Mouse (Mus musculus): ENCODE measurements around the gene Sirt5. TPM values are rescaled to one million over a fixed set of nuclear protein-coding genes. Genes with fewer than 3 reads are reported as not detected.

Gene Sirt5
- polyA plus RNA-seq, 1 experiment from 2014 or later, result 21.2 TPM

DNA sequence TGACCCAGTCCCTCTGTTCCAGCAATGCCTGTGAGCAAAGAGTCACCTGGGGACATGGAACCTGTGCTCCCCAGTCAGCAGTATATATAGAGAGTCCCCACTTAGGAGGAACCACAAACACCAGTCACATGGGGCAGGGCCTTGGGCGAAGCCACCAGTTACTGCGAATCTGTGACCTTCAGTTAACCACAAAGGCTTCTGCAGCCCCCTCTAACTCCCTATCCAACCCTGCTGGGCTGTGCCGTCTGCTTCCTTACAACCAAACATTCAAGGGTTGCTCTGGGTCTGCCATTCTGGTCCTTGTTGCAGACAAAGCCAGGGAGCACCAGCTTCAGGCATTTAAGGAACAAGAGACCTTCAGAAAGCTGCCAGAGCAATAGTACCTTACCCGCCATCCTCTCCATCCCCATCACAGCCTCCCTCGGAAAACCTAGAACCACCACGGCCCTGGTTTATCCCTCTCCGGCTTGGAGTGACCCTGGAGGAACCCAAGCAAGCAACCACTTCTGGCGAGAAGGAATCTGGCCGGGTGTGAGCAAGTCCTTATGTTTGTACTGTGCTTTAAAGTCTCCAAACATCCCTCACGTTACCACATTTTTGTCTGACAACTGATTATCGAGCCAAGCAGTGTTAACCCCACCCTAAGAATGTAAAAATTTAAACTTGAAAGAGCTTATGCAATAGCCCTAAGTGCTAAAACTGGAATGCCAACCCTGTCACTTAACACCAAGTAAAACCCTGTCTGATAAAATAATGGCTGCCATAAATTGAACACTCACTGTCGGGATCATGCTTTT lies 28.7 kb upstream of the Sirt5 start:
- no peak for TF ChIP-seq CTCF (IDR thresholded peaks at IDR 0.05; ENCODE audit: low read depth)
- Histone ChIP-seq H3K4me1 (ENCODE audit: insufficient read depth) (peaks cover 7% of the 10 kb centered on the region; the same call in 1 of the 2 replicates), H3K27ac (ENCODE audit: low read depth) (peak overlapping the region; percentile 77), H3K9me3 (ENCODE audit: low read depth, low read length) (no peaks in the 10 kb centered on the region), H3K9ac (no peak overlapping the region), H3K4me2 (no peak overlapping the region), H3K4me3 (ENCODE audit: low read depth, low read length) (no peak overlapping the region), H3K36me3 (ENCODE audit: insufficient read depth) (no peaks in the 10 kb centered on the region), H3K27me3 (ENCODE audit: insufficient read depth, low read length) (no peaks in the 10 kb centered on the region)
- ATAC-seq (ENCODE audit: insufficient read depth) (peak; percentile 76), DNase-seq (peak; percentile 70)
- 29% methylated on average over 12 of the region's 12 CpGs for WGBS

DNA sequence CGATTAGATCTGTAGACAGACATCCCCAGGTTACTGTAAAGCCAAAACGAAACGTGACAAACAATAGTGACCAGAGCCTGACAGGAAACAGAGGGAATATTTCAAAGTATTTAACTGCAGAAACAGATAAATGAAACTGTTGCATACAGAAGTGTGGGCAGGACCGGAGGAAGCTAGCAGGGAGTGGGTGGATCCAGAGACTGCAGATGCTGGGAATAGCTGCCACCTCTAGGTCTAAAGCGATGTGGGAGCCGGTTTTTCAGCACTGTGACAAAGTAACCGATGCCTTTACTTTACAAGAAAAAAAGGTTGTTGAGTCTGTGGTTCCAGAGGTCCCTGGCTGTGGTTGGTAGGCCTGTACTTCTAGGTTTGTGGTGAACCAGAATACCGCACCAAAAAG lies 27.3 kb upstream of the Sirt5 start:
- ATAC-seq (ENCODE audit: insufficient read depth), result no peak
- 83% methylated on average over 8 of the region's 8 CpGs for WGBS

DNA sequence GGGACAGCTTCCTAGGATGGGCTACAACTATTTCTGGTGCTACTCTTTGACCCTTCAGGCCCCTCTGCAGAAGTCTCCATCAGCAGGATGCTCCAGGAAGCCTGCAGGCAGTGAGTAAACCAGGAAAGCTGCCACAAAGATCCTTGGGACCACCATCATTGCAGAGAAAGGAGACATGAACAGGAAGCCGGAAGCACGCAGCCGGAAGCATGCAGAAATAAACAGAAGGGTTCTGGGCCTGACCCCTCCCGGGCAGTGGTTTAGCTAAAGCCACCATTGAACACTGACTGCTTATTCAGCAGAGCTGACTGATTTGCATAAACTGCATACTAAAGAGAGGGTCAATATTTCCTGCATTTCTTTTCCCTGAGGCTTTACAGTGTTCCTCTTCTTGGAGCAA lies 26.7 kb upstream of the Sirt5 start:
- DNase-seq (peak; percentile 45), ATAC-seq (ENCODE audit: insufficient read depth) (no peak)
- Histone ChIP-seq H3K9ac (no peak overlapping the region), H3K9me3 (ENCODE audit: low read depth, low read length) (no peaks in the 10 kb centered on the region), H3K4me2 (no peak overlapping the region), H3K36me3 (ENCODE audit: insufficient read depth) (no peaks in the 10 kb centered on the region), H3K4me1 (ENCODE audit: insufficient read depth) (peaks cover 7% of the 10 kb centered on the region; the same call in 1 of the 2 replicates), H3K27me3 (ENCODE audit: insufficient read depth, low read length) (no peaks in the 10 kb centered on the region), H3K27ac (ENCODE audit: low read depth) (peak overlapping the region; percentile 8; the same call in 1 of the 2 replicates), H3K4me3 (ENCODE audit: low read depth, low read length) (no peak overlapping the region)
- WGBS, result 52% methylated on average over 4 of the region's 4 CpGs
- TF ChIP-seq CTCF (IDR thresholded peaks at IDR 0.05; ENCODE audit: low read depth), result no peak

More for the DNA sequence above, 27.3 kb upstream of the Sirt5 start:
- Histone ChIP-seq H3K36me3 (ENCODE audit: insufficient read depth) (no peaks in the 10 kb centered on the region), H3K9me3 (ENCODE audit: low read depth, low read length) (no peaks in the 10 kb centered on the region), H3K4me1 (ENCODE audit: insufficient read depth) (peaks cover 7% of the 10 kb centered on the region; the same call in 1 of the 2 replicates), H3K27ac (ENCODE audit: low read depth) (peak overlapping the region; percentile 8; the same call in 1 of the 2 replicates), H3K4me3 (ENCODE audit: low read depth, low read length) (no peak overlapping the region), H3K9ac (no peak overlapping the region), H3K27me3 (ENCODE audit: insufficient read depth, low read length) (no peaks in the 10 kb centered on the region), H3K4me2 (no peak overlapping the region)
- no peak for DNase-seq
- TF ChIP-seq CTCF (IDR thresholded peaks at IDR 0.05; ENCODE audit: low read depth), result no peak

DNA sequence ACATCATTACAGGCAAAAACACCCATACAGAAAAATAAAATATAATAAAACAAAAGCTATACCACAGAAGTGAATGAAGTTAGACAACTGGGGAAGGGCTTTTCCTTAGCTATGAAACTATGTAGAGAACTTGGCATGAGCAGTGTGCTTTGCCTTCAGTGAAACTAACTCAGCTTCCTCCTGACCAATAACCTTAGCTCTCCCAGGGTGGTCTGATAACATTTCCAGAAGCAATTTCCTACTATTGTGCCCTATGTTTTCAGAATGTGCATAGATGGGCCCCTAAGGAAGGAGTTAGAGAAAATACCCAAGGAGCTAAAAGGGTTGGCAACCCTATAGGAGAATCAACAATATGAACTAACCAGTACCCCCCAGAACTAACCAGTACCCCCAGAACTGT lies 18.5 kb upstream of the Sirt5 start:
- Histone ChIP-seq H3K9me3 (ENCODE audit: low read depth, low read length) (no peaks in the 10 kb centered on the region), H3K27ac (ENCODE audit: low read depth) (no peak overlapping the region), H3K4me2 (no peak overlapping the region), H3K4me3 (ENCODE audit: low read depth, low read length) (no peak overlapping the region), H3K36me3 (ENCODE audit: insufficient read depth) (no peaks in the 10 kb centered on the region), H3K27me3 (ENCODE audit: insufficient read depth, low read length) (no peaks in the 10 kb centered on the region), H3K4me1 (ENCODE audit: insufficient read depth) (no peaks in the 10 kb centered on the region), H3K9ac (no peak overlapping the region)
- DNase-seq (peak; percentile 13), ATAC-seq (ENCODE audit: insufficient read depth) (no peak)
- TF ChIP-seq CTCF (IDR thresholded peaks at IDR 0.05; ENCODE audit: low read depth), result no peak

DNA sequence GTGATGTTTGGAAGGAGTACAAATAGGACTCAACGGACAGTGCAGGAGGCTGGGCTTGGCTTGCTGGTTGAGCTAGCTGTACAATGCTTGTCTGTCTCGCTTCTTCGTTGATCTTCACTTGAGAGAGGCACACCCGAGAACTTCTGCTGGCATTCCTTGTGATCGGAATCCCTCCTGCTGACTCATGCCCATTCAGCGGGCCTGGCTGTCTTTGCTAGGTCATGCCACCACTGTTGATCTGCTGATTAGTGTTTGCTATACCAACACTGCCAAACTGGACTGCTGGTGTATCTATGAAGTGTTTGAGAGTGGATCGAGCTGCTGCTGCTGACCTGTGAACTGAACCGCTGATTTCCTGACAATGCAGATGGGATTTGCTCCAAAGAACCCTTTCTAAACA lies 15.9 kb upstream of the Sirt5 start:
- H3K36me3 ChIP-seq (ENCODE audit: insufficient read depth), result no peaks in the 10 kb centered on the region
- H3K4me3 ChIP-seq (ENCODE audit: low read depth, low read length), result no peak overlapping the region
- no peak for TF ChIP-seq CTCF (IDR thresholded peaks at IDR 0.05; ENCODE audit: low read depth)
- H3K9me3 ChIP-seq (ENCODE audit: low read depth, low read length), result no peaks in the 10 kb centered on the region
- 60% methylated on average over 8 of the region's 8 CpGs for WGBS
- no peak for ATAC-seq (ENCODE audit: insufficient read depth)
- H3K27me3 ChIP-seq (ENCODE audit: insufficient read depth, low read length), result no peaks in the 10 kb centered on the region
- H3K4me2 ChIP-seq, result no peak overlapping the region
- no peak overlapping the region for H3K9ac ChIP-seq
- H3K27ac ChIP-seq (ENCODE audit: low read depth), result no peak overlapping the region
- DNase-seq, result peak; percentile 17
- 0 out of 2 replicates have a peak, but pooled peaks cover 2% of the 10 kb centered on the region for H3K4me1 ChIP-seq (ENCODE audit: insufficient read depth)

DNA sequence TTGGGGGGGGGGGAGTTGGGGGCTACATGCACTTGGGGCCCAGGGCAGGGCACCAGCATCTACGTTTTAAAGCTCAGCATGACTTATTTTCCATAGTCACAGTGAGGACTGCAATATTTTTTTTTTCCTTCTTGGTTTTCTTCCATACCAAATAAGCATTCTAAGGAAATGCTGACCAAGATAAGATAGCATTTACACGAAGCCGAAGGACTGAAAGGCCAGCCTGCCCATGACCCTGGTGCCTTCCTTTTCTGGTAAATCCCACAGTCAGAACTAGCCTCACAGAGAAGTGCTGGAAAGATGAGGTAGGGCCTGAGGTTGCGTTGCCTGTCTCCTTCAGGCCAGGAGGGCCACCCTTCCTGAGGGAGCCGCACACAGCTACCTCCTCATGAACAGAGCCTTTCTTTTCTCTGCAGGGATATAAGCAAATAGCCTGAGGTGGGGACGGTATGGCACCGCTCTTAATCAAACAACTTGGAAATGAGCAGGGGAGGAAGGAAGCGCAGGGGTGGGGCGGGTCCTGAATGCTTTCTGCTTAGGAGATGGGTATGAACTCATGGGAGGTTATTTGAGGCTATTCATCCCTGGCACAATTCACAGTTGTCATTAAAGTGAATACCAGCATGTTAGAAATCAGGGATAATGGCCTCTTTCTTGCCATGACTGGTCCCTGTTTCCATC lies 14.7 kb upstream of the Sirt5 start:
- H3K4me3 ChIP-seq (ENCODE audit: low read depth, low read length), result no peak overlapping the region
- H3K27me3 ChIP-seq (ENCODE audit: insufficient read depth, low read length), result no peaks in the 10 kb centered on the region
- WGBS, result 59% methylated on average over 9 of the region's 9 CpGs
- ATAC-seq (ENCODE audit: insufficient read depth), result no peak
- no peaks in the 10 kb centered on the region for H3K9me3 ChIP-seq (ENCODE audit: low read depth, low read length)
- H3K9ac ChIP-seq, result no peak overlapping the region
- H3K27ac ChIP-seq (ENCODE audit: low read depth), result no peak overlapping the region
- H3K4me1 ChIP-seq (ENCODE audit: insufficient read depth), result 0 out of 2 replicates have a peak, but pooled peaks cover 3% of the 10 kb centered on the region
- DNase-seq, result no peak
- no peak overlapping the region for H3K4me2 ChIP-seq
- no peak for TF ChIP-seq CTCF (IDR thresholded peaks at IDR 0.05; ENCODE audit: low read depth)
- H3K36me3 ChIP-seq (ENCODE audit: insufficient read depth), result no peaks in the 10 kb centered on the region

DNA sequence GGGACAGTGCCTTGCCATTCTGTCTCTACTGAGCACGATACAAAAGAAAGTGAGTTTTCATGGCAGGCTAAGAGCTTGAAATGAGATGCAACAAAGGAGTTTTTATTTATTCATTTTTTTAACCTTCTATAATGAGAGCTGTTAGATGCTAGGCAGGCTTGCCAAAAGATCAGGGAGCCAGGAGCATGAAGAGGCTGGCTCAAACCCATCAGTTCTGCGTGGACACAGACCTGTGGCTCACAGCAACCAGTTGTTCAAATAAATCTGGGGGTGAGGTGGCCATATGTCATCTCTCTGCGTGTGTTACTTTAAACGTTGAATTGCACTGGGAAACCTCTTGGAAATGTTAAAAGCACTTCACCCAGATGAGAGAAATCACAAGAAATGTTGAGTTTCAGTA lies 11.9 kb upstream of the Sirt5 start:
- Histone ChIP-seq H3K4me1 (ENCODE audit: insufficient read depth) (0 out of 2 replicates have a peak, but pooled peaks cover 3% of the 10 kb centered on the region), H3K4me2 (no peak overlapping the region), H3K36me3 (ENCODE audit: insufficient read depth) (no peaks in the 10 kb centered on the region), H3K9me3 (ENCODE audit: low read depth, low read length) (no peaks in the 10 kb centered on the region), H3K4me3 (ENCODE audit: low read depth, low read length) (no peak overlapping the region), H3K27me3 (ENCODE audit: insufficient read depth, low read length) (no peaks in the 10 kb centered on the region), H3K9ac (no peak overlapping the region), H3K27ac (ENCODE audit: low read depth) (no peak overlapping the region)
- no peak for DNase-seq
- 45% methylated on average over 4 of the region's 4 CpGs for WGBS
- no peak for ATAC-seq (ENCODE audit: insufficient read depth)
- TF ChIP-seq CTCF (IDR thresholded peaks at IDR 0.05; ENCODE audit: low read depth), result no peak

All from lung, embryonic 14.5 days (tissue).